Mouse (Mus musculus) kidney, adult 18-20 months (tissue): ENCODE data around the gene Ppp1r3c.
"Not testable (repeated sequence)": the region's sequence is repeated elsewhere in the genome, so short reads cannot be mapped to it uniquely, and the experiment has no call there.

Experiments
- DNase-seq: peaks from one replicate; pipeline ENCODE4 v3.0.0; 2021

Ppp1r3c gene

DNA sequence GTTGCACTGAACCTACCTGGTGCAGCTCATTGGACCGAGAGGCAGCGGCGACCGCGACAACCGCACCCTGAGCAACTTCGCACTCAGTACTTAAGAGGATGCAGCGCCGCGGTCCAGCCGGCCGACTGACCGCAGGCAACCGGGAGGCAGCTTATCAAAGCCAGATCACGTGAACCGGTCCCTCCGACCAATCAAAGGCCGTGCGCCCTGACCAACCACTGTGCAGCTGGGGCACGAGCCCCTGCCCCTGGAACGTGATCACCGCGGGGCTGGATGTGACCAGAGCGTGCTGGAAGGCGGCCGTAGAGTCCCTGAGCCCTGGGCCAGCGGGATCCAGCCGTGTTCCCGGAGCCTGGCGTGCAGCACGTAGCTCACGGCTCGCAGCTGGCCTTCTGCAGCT lies at the start of gene Ppp1r3c:
TSS of gene Ppp1r3c (minus strand) at position 117 of the 400 bp plus-strand sequence.
- peak; percentile 88 for DNase-seq

DNA sequence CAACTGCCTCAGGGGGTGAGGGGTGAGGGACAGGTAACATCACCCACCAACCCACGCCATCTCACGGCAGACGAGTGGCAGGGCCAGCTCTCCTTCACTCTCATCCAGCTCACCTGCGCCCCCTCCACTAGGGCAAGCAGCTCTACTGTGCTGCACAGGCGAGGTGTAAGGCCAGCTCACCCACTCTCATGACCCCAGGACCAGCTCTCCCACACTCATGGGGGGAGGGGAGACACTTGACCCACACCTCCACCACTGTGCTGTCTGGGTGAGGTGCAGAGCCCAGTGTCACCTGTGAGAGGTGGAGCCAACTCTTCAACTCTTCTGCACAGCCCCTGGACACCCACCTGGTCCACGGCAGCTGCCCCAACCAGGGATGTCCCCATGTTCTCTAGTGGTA lies 46.7 kb upstream of the Ppp1r3c start:
- no peak for DNase-seq

- no peak for DNase-seq
Measured at GRCm38 (mm10) chr19:36782591-36782990, 46.1 kb upstream of the Ppp1r3c start.

GRCm38 (mm10) chr19:36781996-36782395 lies 45.5 kb upstream of the Ppp1r3c start:
- DNase-seq, result no peak

DNA sequence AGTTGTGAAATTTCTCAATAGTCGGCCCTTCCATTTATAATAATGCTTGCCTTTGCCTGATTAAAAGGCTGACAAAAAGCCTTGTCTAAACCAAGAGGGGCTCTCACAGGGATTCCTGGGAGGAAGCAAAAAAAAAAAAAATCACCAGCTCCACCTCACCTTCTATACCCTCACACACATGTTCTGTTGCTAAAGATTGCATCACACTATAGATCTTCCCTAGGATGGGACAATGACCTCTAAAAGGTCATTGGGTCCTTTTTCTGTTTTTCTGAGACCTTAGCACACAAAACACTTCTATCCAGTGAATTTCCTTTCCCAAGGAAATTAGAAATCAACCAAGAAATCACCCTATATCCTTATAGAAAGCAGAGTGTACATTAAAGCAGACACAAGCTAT lies 43.9 kb upstream of the Ppp1r3c start:
- DNase-seq, result no peak

GRCm38 (mm10) chr19:36779765-36780164 lies 43.3 kb upstream of the Ppp1r3c start:
- no peak for DNase-seq

DNA sequence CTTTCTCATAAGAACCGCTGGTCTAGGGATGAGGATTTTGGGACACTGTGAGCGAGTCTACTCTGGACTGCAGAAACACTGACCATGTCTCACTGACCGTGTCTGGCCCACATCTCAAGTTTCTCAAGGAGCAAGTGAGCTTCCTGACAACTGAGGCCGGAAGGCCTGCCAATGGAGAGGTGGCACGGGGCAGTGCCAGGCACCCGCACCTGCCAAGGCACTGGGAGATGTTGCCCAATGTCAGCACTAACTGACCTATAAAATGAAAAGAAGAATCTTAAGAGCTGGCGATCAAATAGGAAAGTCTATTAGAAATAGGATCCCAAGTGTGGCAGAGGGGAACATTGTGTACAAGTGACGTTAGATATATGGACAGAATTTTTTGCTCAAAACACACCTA lies 39.1 kb upstream of the Ppp1r3c start:
- no peak for DNase-seq

DNA sequence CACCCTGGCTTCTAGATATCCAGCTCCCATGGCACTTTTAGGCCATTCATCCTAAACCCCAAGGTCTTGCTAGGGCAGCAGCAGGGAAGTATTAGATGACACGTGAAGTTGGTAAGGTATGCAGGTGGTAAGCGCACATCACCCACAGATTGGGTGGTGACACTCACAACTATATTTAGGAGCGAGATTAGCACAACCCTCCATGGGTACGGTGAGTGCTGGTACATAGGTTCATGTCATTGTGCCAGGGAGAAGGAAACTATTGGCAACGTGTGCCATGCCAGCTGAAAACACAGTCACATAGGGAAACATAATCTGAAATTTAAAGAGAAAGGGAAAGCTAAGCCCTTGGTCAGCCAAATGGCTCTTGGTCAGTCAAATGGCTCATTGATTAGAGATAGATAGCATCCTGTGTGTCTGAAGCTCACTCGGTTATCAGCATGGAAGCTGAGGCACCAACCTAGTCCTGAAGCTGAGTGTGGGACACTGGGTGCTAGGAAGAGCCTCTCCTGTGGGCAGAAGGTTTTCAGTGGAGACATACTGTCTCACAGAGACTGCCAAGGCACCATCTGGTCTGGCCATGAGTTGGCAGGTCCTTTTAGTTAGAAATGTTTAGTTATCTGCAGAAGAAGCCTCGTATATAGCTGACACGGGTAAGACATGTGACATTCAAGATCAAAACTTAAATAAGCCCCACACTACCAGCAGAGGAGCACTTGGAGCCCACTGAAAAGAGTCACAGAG lies 37.4 kb upstream of the Ppp1r3c start:
- DNase-seq, result no peak

DNA sequence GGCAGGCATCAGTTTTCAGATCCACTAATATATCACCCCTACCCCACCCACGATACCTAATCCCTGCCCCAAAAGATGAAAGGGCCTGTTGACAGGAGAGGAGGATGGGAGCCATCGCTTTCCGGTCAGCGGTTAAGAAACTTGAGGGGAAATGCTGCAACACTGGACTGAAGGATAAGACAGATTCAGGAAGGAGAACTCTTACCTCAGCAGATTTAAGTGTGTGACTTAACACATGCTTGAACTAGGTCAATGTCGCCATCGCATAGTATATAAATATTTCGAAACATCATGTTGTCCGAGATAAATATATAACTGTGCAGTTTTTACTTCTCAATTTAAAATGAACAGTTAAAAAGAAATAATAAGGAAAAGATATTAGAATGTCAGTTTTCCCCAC lies 31.6 kb upstream of the Ppp1r3c start:
- no peak for DNase-seq

- DNase-seq, result no peak
Measured at GRCm38 (mm10) chr19:36764451-36764850, 28.0 kb upstream of the Ppp1r3c start.

- DNase-seq, result no peak
Measured at GRCm38 (mm10) chr19:36748996-36749395, 12.5 kb upstream of the Ppp1r3c start.

- DNase-seq, result no peak
Measured at GRCm38 (mm10) chr19:36742331-36742730, 5.9 kb upstream of the Ppp1r3c start.

GRCm38 (mm10) chr19:36739566-36740211 lies 3.2 kb upstream of the Ppp1r3c start:
- no peak for DNase-seq

GRCm38 (mm10) chr19:36738009-36738408 lies 1.6 kb upstream of the Ppp1r3c start:
- DNase-seq, result no peak

- DNase-seq, result no peak
Measured at GRCm38 (mm10) chr19:36737087-36737486, 634 bp upstream of the Ppp1r3c start.

- no peak for DNase-seq
Measured at GRCm38 (mm10) chr19:36734308-36735038, 2.0 kb downstream of the Ppp1r3c start.

GRCm38 (mm10) chr19:36733191-36733943 lies 3.1 kb downstream of the Ppp1r3c start:
- DNase-seq, result no peak

DNA sequence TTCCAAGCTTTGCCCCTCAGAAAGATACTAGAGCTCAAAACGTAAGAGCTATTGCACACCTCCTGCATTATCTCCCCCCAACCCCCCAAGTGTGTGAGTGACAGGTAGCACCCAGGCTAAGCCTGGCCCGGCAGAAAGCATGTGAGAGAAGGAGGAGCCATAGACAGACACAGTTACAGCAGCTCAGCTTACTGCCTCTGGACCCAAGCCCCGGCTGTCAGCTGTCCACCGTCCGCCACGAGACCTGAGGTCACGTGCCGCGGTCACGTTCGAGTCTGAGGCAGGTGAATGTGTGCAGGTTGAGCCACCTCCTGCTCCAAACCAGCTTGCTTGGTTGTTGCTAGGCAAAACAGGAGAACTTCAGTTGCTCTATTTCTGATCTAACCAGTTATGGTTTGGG lies 5.1 kb downstream of the Ppp1r3c start:
- no peak for DNase-seq

GRCm38 (mm10) chr19:36730414-36730813 lies 6.0 kb downstream of the Ppp1r3c start:
- DNase-seq, result not testable (repeated sequence)

- DNase-seq, result no peak
Measured at GRCm38 (mm10) chr19:36728741-36729460, 7.6 kb downstream of the Ppp1r3c start.

- DNase-seq, result no peak
Measured at GRCm38 (mm10) chr19:36724970-36725369, 11.5 kb downstream of the Ppp1r3c start.

- DNase-seq, result no peak
Measured at GRCm38 (mm10) chr19:36721139-36721538, 15.3 kb downstream of the Ppp1r3c start.
